Mouse (Mus musculus): ENCODE results near the gene Tex46. TPM values are rescaled to one million over a fixed set of nuclear protein-coding genes. Genes with fewer than 3 reads are reported as not detected.

Tex46 gene
- polyA plus RNA-seq, 1 experiment, result not detected

- no peak for DNase-seq (ENCODE audit: low spot score)
These were observed 21.2 kb downstream of the Tex46 start for GRCm38 (mm10) chr4:136631237-136631994.

- no peak for DNase-seq (ENCODE audit: low spot score)
These were observed 25.8 kb downstream of the Tex46 start for GRCm38 (mm10) chr4:136635995-136636394.

GRCm38 (mm10) chr4:136636511-136636910 lies 26.3 kb downstream of the Tex46 start:
- no peak for DNase-seq (ENCODE audit: low spot score)

- DNase-seq (ENCODE audit: low spot score), result no peak
These were observed 26.8 kb downstream of the Tex46 start for GRCm38 (mm10) chr4:136636983-136637562.

GRCm38 (mm10) chr4:136637563-136638229 lies 27.5 kb downstream of the Tex46 start:
- no peak for DNase-seq (ENCODE audit: low spot score)

GRCm38 (mm10) chr4:136638230-136638750 lies 28.1 kb downstream of the Tex46 start:
- no peak for DNase-seq (ENCODE audit: low spot score)

- DNase-seq (ENCODE audit: low spot score), result no peak
These were observed 28.7 kb downstream of the Tex46 start for GRCm38 (mm10) chr4:136638890-136639289.

- peak; percentile 63 for DNase-seq (ENCODE audit: low spot score)
These were observed 38.8 kb downstream of the Tex46 start for GRCm38 (mm10) chr4:136648922-136649479.

- DNase-seq (ENCODE audit: low spot score), result no peak
These were observed 39.4 kb downstream of the Tex46 start for GRCm38 (mm10) chr4:136649480-136650196.

GRCm38 (mm10) chr4:136650261-136650660 lies 40.0 kb downstream of the Tex46 start:
- no peak for DNase-seq (ENCODE audit: low spot score)

- no peak for DNase-seq (ENCODE audit: low spot score)
These were observed 41.1 kb downstream of the Tex46 start for GRCm38 (mm10) chr4:136651357-136651811.

GRCm38 (mm10) chr4:136651882-136652527 lies 41.8 kb downstream of the Tex46 start:
- no peak for DNase-seq (ENCODE audit: low spot score)

GRCm38 (mm10) chr4:136652528-136652910 lies 42.3 kb downstream of the Tex46 start:
- no peak for DNase-seq (ENCODE audit: low spot score)

- DNase-seq (ENCODE audit: low spot score), result no peak
These were observed 42.8 kb downstream of the Tex46 start for GRCm38 (mm10) chr4:136653019-136653418.

GRCm38 (mm10) chr4:136653692-136654234 lies 43.5 kb downstream of the Tex46 start:
- DNase-seq (ENCODE audit: low spot score), result no peak

- DNase-seq (ENCODE audit: low spot score), result no peak
These were observed 47.7 kb downstream of the Tex46 start for GRCm38 (mm10) chr4:136657914-136658313.

Measured in urinary bladder, adult 2 months (tissue).